Mouse (Mus musculus): ENCODE measurements around the gene Lrfn4. TPM values are rescaled to one million over a fixed set of nuclear protein-coding genes. Genes with fewer than 3 reads are reported as not detected.

The Lrfn4 gene
- total RNA-seq, 1 experiment = 22.8 TPM

DNA sequence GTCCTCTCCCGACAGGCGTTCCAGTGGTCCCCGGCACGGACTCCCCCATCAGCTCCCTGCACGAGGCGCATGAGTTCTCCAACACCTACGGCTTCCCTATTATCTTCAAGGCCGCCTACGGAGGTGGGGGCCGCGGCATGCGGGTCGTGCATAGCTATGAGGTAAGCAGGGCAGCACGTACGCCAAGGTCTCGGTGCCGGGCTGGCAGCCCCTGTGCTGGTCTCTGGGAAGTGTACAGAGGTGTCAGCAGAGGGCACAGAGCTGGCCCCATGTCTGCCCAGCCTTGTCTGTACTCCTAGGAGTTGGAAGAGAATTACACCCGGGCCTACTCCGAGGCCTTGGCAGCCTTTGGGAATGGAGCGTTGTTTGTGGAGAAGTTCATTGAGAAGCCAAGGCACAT is 13.0 kb downstream of the Lrfn4 start:
- in situ Hi-C loops (cut with MboI; ENCODE audit: low sequenced_read_pairs in 2 of 2, unreplicated experiment in 2 of 2) = no loop called here
- no peak for DNase-seq (ENCODE audit: low read depth, low spot score)
- H3K4me1 ChIP-seq (ENCODE audit: control insufficient read depth in 2 of 2, insufficient read depth in 2 of 2, low read length in 2 of 2, poor library complexity in 1 of 2) = peaks cover 5 to 8% of the 10 kb centered on the region in 2 experiments; a peak in 3 of 4 replicates
- H3K27ac ChIP-seq (ENCODE audit: insufficient read depth, low read depth, low read length, poor library complexity, severe bottlenecking) = no peak overlapping the region
- no peak overlapping the region for H3K9ac ChIP-seq (ENCODE audit: insufficient read depth, low read depth, low read length, poor library complexity, severe bottlenecking)
- no peak overlapping the region for H3K4me3 ChIP-seq (ENCODE audit: insufficient read depth in 1 of 2, low read depth in 1 of 2, low read length in 2 of 2, poor library complexity in 1 of 2, severe bottlenecking in 1 of 2)
- no peaks in the 10 kb centered on the region for H3K36me3 ChIP-seq (ENCODE audit: control insufficient read depth, insufficient read depth, low read length, poor library complexity, severe bottlenecking)
- H3K9me3 ChIP-seq (ENCODE audit: control insufficient read depth, insufficient read depth, low read depth, low read length) = no peaks in the 10 kb centered on the region
- no peak for TF ChIP-seq CHD2 (IDR thresholded peaks at IDR 0.05; ENCODE audit: low read depth, low read length)
- no peak for TF ChIP-seq MAFK (IDR thresholded peaks at IDR 0.05; ENCODE audit: insufficient read depth, low read depth, low read length)
- TF ChIP-seq ZNF384 (IDR thresholded peaks at IDR 0.05; ENCODE audit: low read depth, low read length) = no peak
- no peak for TF ChIP-seq HCFC1 (IDR thresholded peaks at IDR 0.05; ENCODE audit: borderline replicate concordance, insufficient read depth, low read length)
- no peak for TF ChIP-seq ZC3H11A (IDR thresholded peaks at IDR 0.05; ENCODE audit: borderline replicate concordance, low read depth, low read length)

DNA sequence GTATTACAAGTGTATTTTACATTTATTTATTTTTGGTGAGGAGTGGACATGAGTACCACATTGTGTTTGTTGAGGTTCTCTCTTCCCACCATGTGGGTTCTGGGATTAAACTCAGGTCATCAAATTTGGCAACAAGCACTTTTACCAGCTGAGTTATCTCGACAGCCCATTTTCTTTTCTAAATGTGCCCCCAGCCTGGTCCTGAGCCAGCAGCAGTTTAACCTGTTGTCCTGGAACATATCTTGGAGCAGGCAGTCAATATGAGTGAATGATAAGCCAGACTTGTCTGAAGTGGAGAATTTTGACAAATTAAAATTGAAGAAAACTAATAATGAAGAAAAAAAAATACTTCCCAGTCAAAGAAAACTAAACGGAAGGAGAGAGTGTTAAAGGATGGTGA is 19.4 kb downstream of the Lrfn4 start:
- Histone ChIP-seq H3K9me3 (ENCODE audit: control insufficient read depth, insufficient read depth, low read depth, low read length) (no peaks in the 10 kb centered on the region), H3K4me3 (ENCODE audit: insufficient read depth in 1 of 2, low read depth in 1 of 2, low read length in 2 of 2, poor library complexity in 1 of 2, severe bottlenecking in 1 of 2) (no peak overlapping the region), H3K4me1 (ENCODE audit: control insufficient read depth in 2 of 2, insufficient read depth in 2 of 2, low read length in 2 of 2, poor library complexity in 1 of 2) (no peaks in the 10 kb centered on the region), H3K9ac (ENCODE audit: insufficient read depth, low read depth, low read length, poor library complexity, severe bottlenecking) (no peak overlapping the region), H3K27ac (ENCODE audit: insufficient read depth, low read depth, low read length, poor library complexity, severe bottlenecking) (no peak overlapping the region), H3K36me3 (ENCODE audit: control insufficient read depth, insufficient read depth, low read length, poor library complexity, severe bottlenecking) (no peaks in the 10 kb centered on the region)
- no peak for DNase-seq (ENCODE audit: low read depth, low spot score)
- TF ChIP-seq HCFC1 (IDR thresholded peaks at IDR 0.05; ENCODE audit: borderline replicate concordance, insufficient read depth, low read length) = no peak
- TF ChIP-seq ZNF384 (IDR thresholded peaks at IDR 0.05; ENCODE audit: low read depth, low read length) = no peak
- TF ChIP-seq CHD2 (IDR thresholded peaks at IDR 0.05; ENCODE audit: low read depth, low read length) = no peak
- TF ChIP-seq ZC3H11A (IDR thresholded peaks at IDR 0.05; ENCODE audit: borderline replicate concordance, low read depth, low read length) = no peak
- no peak for TF ChIP-seq MAFK (IDR thresholded peaks at IDR 0.05; ENCODE audit: insufficient read depth, low read depth, low read length)
- in situ Hi-C loops (cut with MboI; ENCODE audit: low sequenced_read_pairs in 2 of 2, unreplicated experiment in 2 of 2) = no loop called here

DNA sequence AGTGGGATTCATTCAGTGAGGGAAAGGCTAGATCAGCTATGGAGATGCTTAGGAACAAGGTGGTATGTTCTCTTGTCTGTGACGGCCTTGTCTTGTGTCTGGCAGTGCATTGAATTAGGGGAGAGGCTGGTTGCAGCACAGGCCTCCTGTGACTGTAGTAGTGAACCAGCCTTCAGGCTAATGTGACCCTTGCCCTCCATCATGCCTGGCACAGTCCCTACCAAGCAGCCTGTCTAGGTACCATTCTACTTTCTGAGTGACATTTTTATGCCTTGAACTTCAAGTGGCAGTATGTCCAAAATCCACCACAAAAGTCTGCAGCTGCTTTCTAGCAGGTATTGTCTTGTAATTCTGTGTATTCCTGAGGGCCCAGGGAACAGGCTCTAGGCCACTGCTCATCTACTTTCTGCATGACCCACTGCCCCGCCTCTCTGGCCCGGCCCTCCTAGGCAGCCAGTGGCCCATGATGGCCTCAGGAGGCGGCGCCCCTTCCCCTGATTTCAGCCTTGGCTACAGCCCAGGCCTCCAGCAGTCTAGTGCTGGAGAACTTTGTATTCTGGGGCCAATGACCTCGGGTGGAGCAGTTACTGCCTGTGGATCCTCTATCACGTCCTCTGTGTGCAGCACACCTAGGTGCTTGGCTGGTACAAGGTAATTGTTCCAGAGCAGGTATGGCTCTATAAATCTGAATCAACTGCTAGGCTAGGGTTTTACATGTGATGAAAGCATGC is 21.5 kb downstream of the Lrfn4 start:
- no peak for DNase-seq (ENCODE audit: low read depth, low spot score)
- H3K4me3 ChIP-seq (ENCODE audit: insufficient read depth in 1 of 2, low read depth in 1 of 2, low read length in 2 of 2, poor library complexity in 1 of 2, severe bottlenecking in 1 of 2) = no peak overlapping the region
- no peak overlapping the region for H3K27ac ChIP-seq (ENCODE audit: insufficient read depth, low read depth, low read length, poor library complexity, severe bottlenecking)
- no peaks in the 10 kb centered on the region for H3K4me1 ChIP-seq (ENCODE audit: control insufficient read depth in 2 of 2, insufficient read depth in 2 of 2, low read length in 2 of 2, poor library complexity in 1 of 2)
- H3K36me3 ChIP-seq (ENCODE audit: control insufficient read depth, insufficient read depth, low read length, poor library complexity, severe bottlenecking) = no peaks in the 10 kb centered on the region
- no peaks in the 10 kb centered on the region for H3K9me3 ChIP-seq (ENCODE audit: control insufficient read depth, insufficient read depth, low read depth, low read length)
- in situ Hi-C loops (cut with MboI; ENCODE audit: low sequenced_read_pairs in 2 of 2, unreplicated experiment in 2 of 2) = no loop called here
- no peak overlapping the region for H3K9ac ChIP-seq (ENCODE audit: insufficient read depth, low read depth, low read length, poor library complexity, severe bottlenecking)
- no peak for TF ChIP-seq ZC3H11A (IDR thresholded peaks at IDR 0.05; ENCODE audit: borderline replicate concordance, low read depth, low read length)
- TF ChIP-seq MAFK (IDR thresholded peaks at IDR 0.05; ENCODE audit: insufficient read depth, low read depth, low read length) = no peak
- TF ChIP-seq ZNF384 (IDR thresholded peaks at IDR 0.05; ENCODE audit: low read depth, low read length) = no peak
- no peak for TF ChIP-seq CHD2 (IDR thresholded peaks at IDR 0.05; ENCODE audit: low read depth, low read length)
- TF ChIP-seq HCFC1 (IDR thresholded peaks at IDR 0.05; ENCODE audit: borderline replicate concordance, insufficient read depth, low read length) = no peak

DNA sequence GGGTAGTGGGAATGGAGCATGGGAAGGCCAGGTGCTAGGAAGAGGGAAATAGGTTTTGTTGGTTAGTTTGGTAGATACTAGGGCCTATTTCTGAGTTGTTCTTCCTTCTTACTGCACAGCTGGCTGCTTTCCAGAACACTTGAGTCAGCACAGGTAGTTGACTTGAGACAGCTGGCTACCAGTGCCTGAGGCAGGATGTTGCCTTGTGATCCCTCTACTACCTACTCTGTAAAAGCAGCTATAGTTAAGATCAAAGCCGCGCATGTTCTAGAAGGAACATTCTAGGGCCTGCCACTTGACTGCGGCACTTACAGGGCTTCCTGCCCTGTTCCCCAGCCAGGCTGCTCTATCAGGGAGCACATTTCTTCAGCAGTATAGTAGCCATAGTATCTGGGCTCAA is 25.4 kb downstream of the Lrfn4 start:
- H3K9me3 ChIP-seq (ENCODE audit: control insufficient read depth, insufficient read depth, low read depth, low read length) = no peaks in the 10 kb centered on the region
- no peak overlapping the region for H3K27ac ChIP-seq (ENCODE audit: insufficient read depth, low read depth, low read length, poor library complexity, severe bottlenecking)
- no peak overlapping the region for H3K4me3 ChIP-seq (ENCODE audit: insufficient read depth in 1 of 2, low read depth in 1 of 2, low read length in 2 of 2, poor library complexity in 1 of 2, severe bottlenecking in 1 of 2)
- no peak for DNase-seq (ENCODE audit: low read depth, low spot score)
- H3K4me1 ChIP-seq (ENCODE audit: control insufficient read depth in 2 of 2, insufficient read depth in 2 of 2, low read length in 2 of 2, poor library complexity in 1 of 2) = no peaks in the 10 kb centered on the region
- TF ChIP-seq ZNF384 (IDR thresholded peaks at IDR 0.05; ENCODE audit: low read depth, low read length) = no peak
- TF ChIP-seq HCFC1 (IDR thresholded peaks at IDR 0.05; ENCODE audit: borderline replicate concordance, insufficient read depth, low read length) = no peak
- no peak for TF ChIP-seq MAFK (IDR thresholded peaks at IDR 0.05; ENCODE audit: insufficient read depth, low read depth, low read length)
- no peak for TF ChIP-seq ZC3H11A (IDR thresholded peaks at IDR 0.05; ENCODE audit: borderline replicate concordance, low read depth, low read length)
- TF ChIP-seq CHD2 (IDR thresholded peaks at IDR 0.05; ENCODE audit: low read depth, low read length) = no peak
- H3K36me3 ChIP-seq (ENCODE audit: control insufficient read depth, insufficient read depth, low read length, poor library complexity, severe bottlenecking) = no peaks in the 10 kb centered on the region
- H3K9ac ChIP-seq (ENCODE audit: insufficient read depth, low read depth, low read length, poor library complexity, severe bottlenecking) = no peak overlapping the region
- in situ Hi-C loops (cut with MboI; ENCODE audit: low sequenced_read_pairs in 2 of 2, unreplicated experiment in 2 of 2) = no loop called here
